Mouse (Mus musculus) myocyte (in vitro differentiated cells): ENCODE measurements around the gene Myadm.

ENCODE experiments used
- POLR2A ChIP-seq: IDR thresholded peaks from one replicate; pipeline ENCODE4 v1.6.1; 2011; ENCODE audit warnings: low read depth, mild to moderate bottlenecking, control low read depth, moderate library complexity; ENCODE audit not compliant: insufficient read length
- TCF12 ChIP-seq: IDR thresholded peaks from one replicate; pipeline ENCODE4 v1.6.1; 2011; ENCODE audit warnings: mild to moderate bottlenecking, control low read depth; ENCODE audit not compliant: poor library complexity, insufficient read depth, severe bottlenecking

DNA sequence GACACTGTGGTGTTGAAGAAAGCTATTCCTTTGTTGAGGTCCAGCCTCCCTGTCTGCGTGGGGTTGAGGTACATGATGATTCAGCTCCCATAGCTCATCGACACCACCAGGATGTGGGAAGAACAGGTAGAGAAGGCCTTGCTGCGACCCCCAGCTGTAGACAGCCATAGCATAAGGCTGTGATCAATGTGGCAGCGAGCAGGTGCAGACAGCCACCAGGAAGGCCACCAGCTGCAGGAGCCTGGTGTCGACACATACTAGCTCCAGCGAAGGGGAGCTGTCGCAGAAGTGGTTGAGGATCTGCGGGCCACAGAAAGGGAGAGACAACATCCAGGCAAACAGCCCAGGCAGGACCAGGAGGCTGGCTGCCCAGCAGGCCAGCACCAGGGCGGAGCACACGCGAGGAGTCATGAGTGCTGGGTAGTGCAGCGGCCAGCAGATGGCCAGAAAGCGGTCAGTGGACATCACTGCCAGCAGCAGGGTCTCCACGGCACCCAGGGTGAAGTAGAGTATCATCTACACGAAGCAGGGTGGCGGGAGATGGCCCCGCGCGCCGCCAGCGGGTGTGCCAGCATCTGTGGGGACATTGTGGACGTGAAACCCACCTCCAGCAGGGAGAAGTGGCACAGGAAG lies 24.4 kb upstream of the Myadm start:
- TF ChIP-seq POLR2A (no peak), TCF12 (no peak)
